Mouse (Mus musculus): Measurements from ENCODE around the gene Lnx1.

Lnx1 gene

DNA sequence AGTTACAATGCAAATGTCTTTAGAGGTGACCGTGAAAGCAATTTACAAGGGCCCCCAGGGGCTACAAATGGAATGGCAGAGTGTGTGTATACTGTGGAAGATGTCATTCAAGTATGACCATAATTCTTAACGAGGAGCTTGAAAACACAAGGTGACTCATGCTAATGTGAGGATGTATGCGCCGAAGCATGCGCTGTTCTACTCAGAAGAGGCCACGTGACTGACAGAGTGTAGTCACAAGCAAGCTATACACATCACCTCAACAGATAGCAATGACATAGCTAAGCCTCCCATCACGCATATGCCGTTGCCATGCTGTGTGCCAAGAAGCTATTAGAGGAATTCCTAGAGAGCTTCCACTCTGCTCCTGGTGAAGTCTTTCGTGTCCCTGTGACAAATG, 5.2 kb downstream of the Lnx1 start:
- DNase-seq (ENCODE audit: low spot score): no peak

DNA sequence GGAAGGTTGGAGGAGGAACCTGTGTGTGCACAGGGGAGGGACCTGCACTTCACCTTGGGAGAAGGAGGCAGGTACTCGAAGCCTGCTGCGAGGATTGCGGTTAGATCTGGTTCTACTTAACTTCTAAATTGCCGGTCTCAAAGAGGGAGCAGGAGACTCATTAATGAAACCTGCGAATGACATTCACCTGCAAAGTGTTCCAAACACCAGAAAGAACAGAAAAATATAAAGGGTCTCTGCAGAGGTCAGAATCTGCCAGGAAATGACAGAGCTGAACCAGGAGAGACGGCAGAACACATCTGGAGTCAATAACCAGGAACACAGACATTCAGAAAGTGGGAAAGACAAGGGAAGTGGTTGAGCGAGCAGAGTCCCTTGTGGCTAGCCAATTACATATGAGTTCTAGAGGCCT, 8.3 kb downstream of the Lnx1 start:
- DNase-seq (ENCODE audit: low spot score): no peak

DNA sequence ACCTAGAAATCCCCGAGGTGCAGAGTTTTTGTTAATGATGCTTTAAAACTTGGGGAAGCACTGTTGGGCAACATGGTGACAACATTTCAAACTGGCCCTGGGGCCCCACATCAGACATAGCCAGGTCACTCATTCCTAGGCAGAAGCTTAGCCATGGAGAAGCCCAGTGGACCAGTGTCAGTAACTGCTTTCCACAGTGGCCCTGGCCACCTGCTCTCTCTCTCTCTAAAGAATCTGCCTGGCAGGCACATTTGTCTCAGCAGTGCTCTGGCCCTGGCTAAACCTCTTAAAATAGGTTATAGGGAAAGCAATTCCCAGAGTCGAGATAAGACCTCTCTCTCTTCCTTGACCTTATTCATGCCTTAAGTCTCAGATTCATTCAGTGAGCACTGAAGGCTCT, 8.9 kb downstream of the Lnx1 start:
- DNase-seq (ENCODE audit: low spot score): no peak

DNA sequence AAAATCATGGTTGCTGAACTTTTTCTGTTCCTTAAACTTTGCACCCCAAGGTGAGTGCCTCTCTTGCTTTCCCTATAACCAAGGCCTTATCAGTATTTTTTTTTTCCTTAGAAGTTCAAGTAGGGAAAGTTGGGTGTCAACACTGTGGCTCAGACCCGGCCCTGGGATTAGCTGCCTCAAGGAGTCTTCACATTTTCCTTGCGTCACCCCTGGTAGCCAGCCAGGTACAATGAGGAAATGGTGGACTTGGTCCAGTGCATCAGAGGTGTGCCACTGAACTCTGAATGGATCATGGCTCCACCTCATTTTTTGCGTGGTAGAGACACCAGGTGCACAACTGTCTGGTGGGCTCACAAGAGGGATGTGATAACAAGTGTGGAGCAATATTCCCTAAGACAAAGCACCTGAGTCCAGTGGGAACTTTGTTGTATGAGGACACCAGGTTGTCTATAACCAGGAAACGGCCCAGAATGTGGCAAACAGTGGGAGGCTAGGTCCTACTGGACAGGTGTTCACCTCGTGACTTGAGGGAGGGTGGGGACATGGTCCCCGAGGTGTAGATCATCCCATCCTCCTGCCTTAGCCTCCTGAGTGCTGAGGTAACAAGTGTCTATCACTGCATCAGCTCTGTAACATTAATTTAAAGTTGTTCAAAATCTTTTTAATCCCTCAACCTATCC, 10.2 kb downstream of the Lnx1 start:
- no peak for DNase-seq (ENCODE audit: low spot score)

DNA sequence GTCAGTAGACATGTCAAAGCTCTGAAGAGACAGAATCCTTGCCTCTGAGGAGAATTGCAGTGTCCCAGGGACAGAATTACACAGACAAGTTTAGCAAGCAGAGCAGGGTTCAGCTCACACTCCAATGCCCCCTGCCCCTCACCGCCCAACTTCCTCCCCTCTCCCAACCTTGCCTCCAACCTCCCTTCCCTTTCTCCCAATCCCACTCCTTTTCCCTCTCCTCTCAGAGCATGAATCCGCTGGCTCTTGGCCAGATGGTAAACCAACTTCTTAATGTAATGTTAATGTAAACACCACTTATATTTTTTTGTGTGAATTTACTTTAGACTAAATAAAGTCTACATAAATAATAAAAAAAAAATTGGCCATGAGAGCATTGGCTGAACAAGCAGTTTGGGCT, 13.9 kb downstream of the Lnx1 start:
- DNase-seq (ENCODE audit: low spot score): no peak

DNA sequence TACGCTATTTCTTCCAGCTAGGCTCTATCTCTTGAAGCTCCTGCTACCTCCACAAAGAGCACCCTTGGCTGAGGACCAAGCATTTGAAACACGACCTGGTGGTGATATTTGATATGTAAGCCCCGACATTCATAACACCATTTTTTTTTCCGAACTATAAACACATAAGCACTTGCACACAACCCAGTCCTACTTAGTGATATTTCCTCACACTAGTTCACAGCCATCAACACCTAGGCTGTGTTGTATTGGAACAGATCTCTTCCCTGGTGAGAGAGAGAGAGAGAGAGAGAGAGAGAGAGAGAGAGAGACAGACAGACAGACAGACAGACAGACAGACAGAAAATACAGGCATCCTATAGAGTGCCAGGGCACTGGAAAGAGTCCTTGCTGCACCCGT, 17.8 kb downstream of the Lnx1 start:
- no peak for DNase-seq (ENCODE audit: low spot score)

DNA sequence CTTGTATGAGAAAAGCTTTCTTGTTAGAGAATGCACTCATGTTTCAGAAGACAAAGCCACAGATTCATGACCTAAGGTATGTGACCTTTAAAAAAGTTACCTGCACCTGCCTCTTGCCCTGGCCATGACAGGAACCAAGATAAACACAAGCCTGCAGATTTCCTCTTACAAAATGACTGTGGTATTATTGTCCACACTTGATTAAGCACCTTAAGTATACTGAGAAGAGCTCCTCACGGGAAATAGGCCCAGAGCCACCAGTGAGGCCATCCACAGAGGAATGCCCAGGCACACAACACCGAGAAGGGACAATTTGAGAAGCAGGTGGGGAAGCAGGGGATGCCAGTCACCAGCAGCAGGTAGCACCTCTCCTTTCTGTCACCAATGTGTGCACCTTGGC, 18.9 kb downstream of the Lnx1 start:
- DNase-seq (ENCODE audit: low spot score): no peak

DNA sequence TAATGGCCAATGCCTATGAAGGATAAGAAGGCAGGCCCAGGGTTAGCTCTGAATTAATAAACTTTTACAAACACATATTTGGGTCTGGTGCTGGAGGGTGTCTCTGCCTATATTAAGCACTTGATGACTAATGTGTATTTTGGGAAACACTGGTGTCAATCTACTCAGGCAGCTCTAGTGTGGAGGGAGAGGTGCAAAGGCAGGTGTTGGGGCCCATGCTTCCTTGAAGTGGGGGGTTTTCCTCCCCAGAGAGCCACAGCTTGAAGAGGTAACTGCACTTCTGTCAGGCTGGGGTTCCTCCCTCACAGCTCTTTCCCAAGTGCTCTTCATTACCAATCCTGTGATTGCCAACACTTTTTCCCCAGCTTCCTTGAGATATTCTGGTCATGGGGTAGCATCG, 20.0 kb downstream of the Lnx1 start:
- DNase-seq (ENCODE audit: low spot score): no peak

DNA sequence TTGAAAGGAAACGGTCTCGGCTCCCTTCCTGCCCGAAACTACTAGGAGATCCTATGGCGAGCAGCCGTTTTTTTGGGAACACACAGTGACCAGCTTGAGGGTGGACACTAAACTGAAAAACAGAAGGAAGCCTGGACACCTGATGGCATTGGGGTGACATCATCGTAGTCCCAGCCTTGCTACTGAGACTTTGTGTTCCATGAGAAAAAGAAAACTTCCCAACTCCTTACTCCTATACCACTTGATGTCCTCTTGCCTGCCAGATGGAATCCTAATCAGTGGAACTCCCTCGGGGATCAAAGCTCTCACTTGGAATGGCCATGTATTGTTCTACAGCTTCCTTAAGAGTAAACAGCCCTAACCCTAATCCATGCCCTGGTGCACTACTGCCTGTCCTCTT, 23.1 kb downstream of the Lnx1 start:
- no peak for DNase-seq (ENCODE audit: low spot score)

DNA sequence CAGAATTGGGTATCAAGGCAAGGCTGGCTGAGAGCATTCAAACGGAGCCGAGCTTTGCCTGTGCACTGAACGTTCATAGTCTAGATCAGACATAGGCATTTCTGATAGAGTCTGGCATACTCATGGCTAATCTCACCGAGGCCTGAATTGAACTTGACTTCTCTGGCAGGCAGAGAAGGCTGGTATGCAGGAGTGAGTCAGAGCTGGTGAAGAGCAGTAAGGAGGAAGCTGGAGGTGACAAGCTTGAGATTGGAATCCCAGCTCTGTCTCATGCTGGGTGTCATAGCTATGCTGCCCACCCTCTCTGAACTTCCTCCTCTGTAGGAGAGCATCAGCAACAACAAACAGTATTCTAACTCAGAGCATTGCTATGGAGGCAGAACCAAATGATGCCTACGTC, 24.0 kb downstream of the Lnx1 start:
- no peak for DNase-seq (ENCODE audit: low spot score)

DNA sequence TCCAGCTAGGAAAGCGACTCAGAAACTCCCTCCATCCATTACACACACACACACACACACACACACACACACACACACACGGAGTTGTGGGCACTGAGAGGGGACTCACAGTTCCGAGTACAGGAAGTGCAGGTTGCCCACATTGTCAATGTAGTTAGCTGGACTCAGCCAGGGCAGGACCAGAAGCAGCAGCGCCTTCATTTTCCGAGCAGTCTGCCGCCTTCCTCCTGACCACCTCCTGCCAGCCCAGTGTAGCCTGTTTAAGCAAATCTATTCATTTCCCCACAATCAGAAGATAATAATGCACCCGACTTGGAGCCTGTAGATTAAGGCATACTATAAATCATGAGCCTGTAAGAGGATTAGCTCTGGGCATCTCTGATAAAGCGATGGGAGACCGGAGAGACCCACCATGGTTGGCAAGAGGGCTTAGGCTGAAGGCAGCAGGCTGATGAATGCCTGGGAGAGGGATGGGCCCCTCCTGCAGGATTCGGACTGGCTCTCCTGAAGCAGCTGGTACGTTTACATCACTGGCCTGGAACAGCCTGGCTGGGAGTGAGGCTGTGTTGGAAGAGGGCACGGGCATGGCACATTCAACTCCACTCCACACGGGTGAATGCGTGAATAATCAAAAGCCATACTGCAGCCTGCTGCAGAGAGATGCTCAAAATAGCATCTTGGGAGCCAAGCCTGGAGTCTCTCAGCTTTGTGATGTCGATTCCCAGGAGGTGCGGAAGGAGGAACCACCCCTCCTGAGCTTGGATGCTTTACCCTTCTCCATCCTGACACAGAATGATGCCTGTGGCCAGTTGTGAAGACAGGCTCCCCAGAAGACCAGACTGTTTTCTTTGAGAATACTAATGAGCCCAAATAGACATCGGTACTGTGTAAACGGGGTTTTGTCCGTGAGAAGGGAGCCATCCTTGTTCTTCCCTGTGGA, 25.0 kb downstream of the Lnx1 start:
- DNase-seq (ENCODE audit: low spot score): no peak

DNA sequence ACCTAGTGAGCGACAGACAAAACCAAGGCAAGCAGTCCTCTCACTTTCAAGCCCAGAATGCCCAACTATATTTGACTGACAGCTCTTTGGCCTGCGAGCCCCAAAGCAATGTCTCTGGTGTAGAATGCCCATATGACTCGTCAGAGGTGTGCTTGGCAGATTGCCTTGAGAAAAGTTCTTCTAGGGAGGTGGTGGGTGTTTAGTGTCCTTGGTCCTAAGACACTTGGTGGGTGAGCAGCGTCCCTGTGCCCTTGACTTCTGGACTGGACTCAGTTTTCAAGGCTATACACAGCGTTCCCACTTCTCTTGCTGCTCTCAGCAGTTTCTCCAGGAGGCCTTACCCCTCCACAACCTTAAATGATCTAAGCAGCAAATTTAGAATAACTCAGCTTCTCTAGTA, 30.2 kb downstream of the Lnx1 start:
- no peak for DNase-seq (ENCODE audit: low spot score)

DNA sequence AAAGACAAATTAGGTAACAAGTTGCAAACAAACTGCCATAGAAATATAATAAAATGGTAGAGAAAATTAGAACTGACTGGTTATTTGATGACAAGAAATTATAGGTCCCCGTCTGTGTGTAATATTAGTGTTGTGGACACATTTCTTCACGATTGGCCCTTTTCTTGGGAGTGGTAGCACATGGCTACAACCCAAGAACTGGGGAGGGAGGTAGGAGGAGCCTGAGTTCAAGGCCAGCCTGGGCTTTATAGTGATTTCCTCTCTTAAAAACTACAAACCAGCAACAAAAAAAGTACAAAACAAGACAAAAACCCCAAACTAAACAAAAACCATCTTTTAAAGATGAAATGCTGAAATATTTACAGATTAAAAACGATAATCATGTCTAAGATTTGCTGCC, 31.8 kb downstream of the Lnx1 start:
- no peak for DNase-seq (ENCODE audit: low spot score)

DNA sequence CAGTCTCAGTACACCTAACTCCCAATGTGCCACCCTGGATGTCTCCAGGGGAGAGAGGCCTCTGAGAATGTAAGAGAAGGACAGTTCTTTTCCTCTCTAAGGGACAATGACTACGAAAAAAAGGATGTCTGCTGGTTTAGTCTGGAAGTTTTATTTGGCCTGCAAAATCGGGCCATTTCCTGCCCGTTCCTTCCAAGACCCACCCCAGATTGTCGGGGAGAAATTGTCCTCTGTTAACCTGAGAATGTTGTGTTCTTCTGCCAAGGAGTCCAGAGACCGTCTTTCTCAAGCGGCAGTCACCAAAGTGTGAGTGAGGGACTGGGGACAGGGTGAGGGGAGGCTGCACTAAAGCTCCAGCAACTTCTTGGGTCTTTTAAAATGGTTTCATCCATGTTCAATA, 32.8 kb downstream of the Lnx1 start:
- DNase-seq (ENCODE audit: low spot score): no peak

DNA sequence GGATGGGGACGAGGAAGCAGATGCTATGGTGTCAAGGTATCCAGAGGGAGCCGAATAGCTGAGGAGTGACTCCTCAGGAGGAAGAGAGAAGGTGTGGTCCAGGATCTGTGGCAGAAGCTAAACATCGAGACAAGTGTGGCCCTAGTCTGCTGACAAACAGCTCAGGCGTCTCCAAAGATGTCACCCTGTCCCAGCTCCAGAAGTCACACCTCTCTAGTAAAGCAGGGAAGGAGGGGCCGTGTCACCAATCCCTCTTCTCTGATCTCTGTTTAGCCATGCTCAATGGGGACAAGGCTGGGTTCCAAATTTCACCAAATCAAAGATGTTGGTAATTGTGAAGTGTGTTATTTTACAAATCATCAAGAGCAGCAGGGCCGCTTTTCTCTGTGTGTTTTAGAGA, 33.8 kb downstream of the Lnx1 start:
- DNase-seq (ENCODE audit: low spot score): no peak

DNA sequence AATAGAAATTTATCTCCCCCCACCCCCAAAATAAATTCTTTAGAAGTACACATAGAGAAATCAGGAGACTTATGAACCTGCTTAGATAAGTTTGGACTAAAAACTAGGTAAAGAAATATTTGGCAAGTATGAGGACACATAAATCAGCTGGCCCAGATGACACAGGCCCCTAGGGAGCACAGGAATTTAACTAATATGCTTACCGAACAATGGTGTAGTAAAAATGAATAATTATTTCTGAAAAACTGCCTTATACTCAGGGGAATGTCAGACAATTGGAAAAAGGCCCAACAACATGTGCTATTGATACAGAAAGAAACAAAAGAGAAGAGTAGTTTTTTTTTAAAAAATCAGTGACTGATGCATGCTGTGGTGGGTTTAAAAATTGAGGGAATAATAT, 40.1 kb downstream of the Lnx1 start:
- peak; percentile 62 for DNase-seq (ENCODE audit: low spot score)

DNA sequence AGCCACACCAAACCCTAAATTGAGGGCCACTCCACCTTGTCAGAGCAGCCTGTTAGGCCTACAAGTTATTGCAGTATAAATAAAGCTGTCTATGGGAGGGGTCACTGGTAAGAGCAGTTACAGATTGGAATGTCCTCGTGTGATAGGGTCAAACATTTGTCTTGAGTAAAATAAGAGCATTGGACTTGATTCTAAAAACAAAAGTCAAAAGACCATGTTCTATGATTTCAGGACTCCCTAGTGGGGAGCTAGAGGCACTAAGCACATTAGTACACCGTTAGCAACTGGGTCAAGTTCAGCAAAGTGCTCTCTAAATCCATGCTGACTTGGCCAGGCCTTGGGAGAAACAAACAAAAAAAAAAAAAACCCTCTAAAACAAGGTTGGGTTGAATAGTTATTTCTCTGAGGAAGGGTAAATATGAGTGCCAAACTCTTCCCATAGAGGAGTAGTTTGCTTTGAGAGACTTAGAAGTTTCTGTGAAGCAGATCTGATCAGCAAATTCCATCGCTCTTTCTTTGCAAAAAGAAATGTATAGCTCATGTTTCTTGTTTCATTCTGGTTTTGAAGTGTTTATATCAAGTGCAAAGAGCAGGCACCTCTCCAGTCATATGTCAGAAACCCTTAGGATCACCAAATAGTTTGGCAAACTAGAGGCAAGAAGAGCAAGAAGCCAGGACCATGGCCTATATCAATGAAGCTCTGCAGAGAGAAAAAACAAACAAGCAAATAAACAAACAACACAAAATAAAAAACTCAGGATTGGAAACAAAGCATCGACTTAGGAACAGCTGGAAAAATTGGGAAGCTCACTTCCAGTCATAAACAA, 40.8 kb downstream of the Lnx1 start:
- DNase-seq (ENCODE audit: low spot score): peak; percentile 60

DNA sequence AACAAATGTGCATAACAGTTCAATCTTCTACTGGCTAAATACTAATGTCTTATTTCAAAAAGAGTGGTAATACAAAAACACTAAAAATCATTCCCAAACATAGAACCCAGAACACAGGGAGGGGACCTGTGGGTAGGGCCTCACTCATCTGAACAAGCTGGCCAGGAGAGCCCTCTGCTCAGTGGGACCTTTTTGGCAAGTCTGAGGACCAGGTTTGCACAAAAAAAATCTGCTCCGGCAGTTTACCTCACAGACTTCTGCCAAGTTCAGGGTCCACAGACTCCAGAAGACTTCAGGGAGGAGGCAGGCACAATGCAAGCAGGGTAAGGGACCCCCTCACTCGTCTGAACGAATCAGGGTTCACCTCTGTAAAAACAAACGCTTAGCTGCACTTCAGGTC, 42.9 kb downstream of the Lnx1 start:
- DNase-seq (ENCODE audit: low spot score): no peak

DNA sequence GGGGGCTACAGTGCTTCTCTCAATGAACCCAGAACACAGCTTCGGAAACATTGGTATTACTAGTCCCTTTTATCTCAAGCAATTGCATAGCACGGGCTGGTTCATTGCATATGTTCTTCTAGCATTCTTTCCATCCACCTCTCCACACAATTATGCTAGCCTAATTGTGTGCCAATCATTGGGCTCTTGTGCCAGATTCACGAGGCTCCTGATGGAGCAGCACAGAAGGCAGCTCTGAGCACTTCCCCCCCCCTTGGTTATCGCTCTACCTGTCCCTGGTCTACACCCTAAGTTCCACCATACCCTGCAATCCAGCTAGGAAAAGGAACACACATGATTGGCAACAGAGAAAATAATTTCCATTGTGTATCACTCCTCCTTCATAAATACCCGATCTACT, 43.4 kb downstream of the Lnx1 start:
- no peak for DNase-seq (ENCODE audit: low spot score)

DNA sequence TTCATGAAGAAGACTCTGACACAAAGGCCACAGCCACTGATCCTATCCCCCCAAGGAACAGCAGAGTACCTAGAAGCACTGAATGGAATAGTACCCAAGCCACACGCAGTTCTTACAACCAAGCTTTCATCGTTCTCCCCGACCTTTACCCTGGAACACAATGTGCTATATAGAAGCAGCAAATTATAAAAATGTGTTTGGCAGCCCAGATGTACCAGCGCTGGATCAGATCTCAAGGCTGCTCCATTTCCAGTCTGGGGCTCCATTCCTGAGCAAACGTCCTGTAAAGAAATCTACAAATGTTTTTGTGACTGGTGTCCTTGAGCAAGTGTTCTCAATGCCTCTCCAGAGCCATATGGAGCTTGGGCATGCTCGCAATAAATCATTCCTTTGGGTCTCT, 44.8 kb downstream of the Lnx1 start:
- DNase-seq (ENCODE audit: low spot score): peak; percentile 33

DNA sequence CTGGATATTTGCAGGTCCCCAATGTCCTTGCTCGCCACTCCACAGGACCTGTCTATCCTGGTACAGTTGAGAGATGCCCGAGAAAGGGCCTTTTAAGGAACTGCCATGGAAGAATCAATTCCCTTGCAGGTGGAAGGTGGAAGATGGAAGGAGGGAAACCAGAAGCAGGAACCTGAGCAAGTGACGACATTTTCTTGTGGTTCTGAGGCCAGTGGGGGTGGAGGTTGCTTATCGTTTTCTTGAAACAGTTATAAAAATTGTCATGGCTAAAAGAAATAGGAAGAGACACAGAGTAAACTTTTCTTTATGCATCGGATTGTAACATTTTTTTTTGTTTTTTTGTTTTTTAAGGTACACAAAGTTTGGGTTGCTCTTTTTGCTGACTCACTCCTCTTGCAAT, 46.3 kb downstream of the Lnx1 start:
- DNase-seq (ENCODE audit: low spot score): no peak

DNA sequence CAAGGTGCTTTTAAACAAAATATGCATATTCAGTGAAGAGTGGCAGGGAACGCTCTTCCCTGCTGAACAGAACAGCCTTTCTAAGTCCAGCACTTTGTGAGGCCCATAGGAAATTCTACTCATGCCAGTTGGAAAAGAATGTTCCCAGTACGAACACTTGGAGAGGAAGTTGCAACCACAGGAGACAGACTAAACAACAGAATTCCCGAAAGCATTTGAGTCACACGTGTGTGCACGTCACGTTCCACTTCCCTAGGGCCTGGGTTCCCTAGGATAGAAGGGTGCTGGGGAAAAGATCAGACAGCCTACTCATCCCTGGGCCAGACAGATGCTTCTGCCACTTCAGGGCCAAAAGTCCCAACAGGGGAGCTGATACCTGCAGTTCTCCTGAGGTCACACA, 48.2 kb downstream of the Lnx1 start:
- peak; percentile 29 for DNase-seq (ENCODE audit: low spot score)

DNA sequence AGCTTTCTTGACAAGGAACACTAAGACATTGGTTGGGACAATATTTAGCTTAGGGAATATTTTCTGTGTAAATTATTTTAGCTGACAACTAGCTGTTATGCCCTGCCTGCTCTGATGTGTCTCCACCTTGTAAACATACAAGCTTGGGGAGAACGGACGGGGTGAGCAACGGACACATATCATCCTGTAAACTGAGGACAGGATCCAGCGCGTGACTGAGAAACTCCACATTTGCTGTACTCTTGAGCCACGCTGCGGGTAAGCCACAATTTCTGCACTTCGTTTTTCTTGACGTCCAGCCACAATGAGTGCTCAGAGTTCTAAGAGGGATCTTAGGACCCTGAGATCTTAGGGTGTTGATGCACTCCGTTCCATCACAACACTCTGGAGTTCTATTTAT, 48.9 kb downstream of the Lnx1 start:
- no peak for DNase-seq (ENCODE audit: low spot score)

Data from adipocyte (in vitro differentiated cells).